Mouse (Mus musculus) limb, embryonic 11.5 days (tissue): Measurements from ENCODE around the gene Myh9. TPM values are rescaled to one million over a fixed set of nuclear protein-coding genes. Genes with fewer than 3 reads are reported as not detected.
A peak's percentile ranks its signal among the peaks of the same experiment; 100 is the strongest.

ENCODE experiments used
- ATAC-seq: fragments of 200-750 bp; cut with Nextera tagmentation; 2 replicates; pipeline ENCODE4 v1.8.0; 2017; ENCODE audit warnings: low read depth; ENCODE audit not compliant: insufficient number of reproducible peaks, low FRiP score, low TSS enrichment
- DNase-seq: peaks from one replicate; pipeline ENCODE4 v3.0.0-alpha.2; 2015; ENCODE audit warnings: low spot score
- H3K27ac ChIP-seq: fragments of 300-500 bp; sonication (generic); replicated peaks from 2 replicates; pipeline ENCODE4 v1.5.1; 2014; ENCODE audit warnings: low read depth, mild to moderate bottlenecking, low read length
- H3K27me3 ChIP-seq: fragments of 300-500 bp; sonication (generic); 2 replicates; pipeline ENCODE4 v1.6.1; 2014; ENCODE audit warnings: mild to moderate bottlenecking, low read length, mixed read lengths; ENCODE audit not compliant: control insufficient read depth, insufficient read depth
- H3K36me3 ChIP-seq: fragments of 300-500 bp; sonication (generic); 2 replicates; pipeline ENCODE4 v1.6.1; 2014; ENCODE audit warnings: mild to moderate bottlenecking, low read length, moderate library complexity, mixed read lengths; ENCODE audit not compliant: control insufficient read depth, insufficient read depth
- H3K4me1 ChIP-seq: fragments of 300-500 bp; sonication (generic); 2 replicates; pipeline ENCODE4 v1.6.1; 2014; ENCODE audit warnings: low read length, mixed read lengths; ENCODE audit not compliant: control insufficient read depth, insufficient read depth
- H3K4me2 ChIP-seq: fragments of 300-500 bp; sonication (generic); 2 replicates; pipeline ENCODE4 v1.6.1; 2014; ENCODE audit warnings: low read depth, mild to moderate bottlenecking, moderate library complexity; ENCODE audit not compliant: severe bottlenecking
- H3K4me3 ChIP-seq: fragments of 300-500 bp; sonication (generic); 2 replicates; pipeline ENCODE4 v1.5.1; 2014; ENCODE audit warnings: low read depth, low read length
- H3K9ac ChIP-seq: fragments of 300-500 bp; sonication (generic); 2 replicates; pipeline ENCODE4 v1.6.1; 2014; ENCODE audit warnings: mild to moderate bottlenecking, low read length
- H3K9me3 ChIP-seq: fragments of 300-500 bp; sonication (generic); 2 replicates; pipeline ENCODE4 v1.6.1; 2016; ENCODE audit warnings: low read length; ENCODE audit not compliant: control insufficient read depth
- WGBS: fragments of 180-500 bp; shearing (Covaris S2); extraction: QIAGEN DNeasy Blood & Tissue Kit; methylation state at CpG from one replicate; pipeline ENCODE4 v1.1.7; 2014; 5-methylcytosine and 5-hydroxymethylcytosine counted together
- polyA plus RNA-seq: library from polyadenylated mRNA; unstranded; fragments of >200 nt; fragmentation: Nextera tagmentation; extraction: Ambion mirVana; gene quantifications from 2 replicates; pipeline ENCODE4 v1.2.1, GENCODE M21; 2014

The Myh9 gene
- polyA plus RNA-seq, 1 experiment from 2014 or later: 33.2 TPM

DNA sequence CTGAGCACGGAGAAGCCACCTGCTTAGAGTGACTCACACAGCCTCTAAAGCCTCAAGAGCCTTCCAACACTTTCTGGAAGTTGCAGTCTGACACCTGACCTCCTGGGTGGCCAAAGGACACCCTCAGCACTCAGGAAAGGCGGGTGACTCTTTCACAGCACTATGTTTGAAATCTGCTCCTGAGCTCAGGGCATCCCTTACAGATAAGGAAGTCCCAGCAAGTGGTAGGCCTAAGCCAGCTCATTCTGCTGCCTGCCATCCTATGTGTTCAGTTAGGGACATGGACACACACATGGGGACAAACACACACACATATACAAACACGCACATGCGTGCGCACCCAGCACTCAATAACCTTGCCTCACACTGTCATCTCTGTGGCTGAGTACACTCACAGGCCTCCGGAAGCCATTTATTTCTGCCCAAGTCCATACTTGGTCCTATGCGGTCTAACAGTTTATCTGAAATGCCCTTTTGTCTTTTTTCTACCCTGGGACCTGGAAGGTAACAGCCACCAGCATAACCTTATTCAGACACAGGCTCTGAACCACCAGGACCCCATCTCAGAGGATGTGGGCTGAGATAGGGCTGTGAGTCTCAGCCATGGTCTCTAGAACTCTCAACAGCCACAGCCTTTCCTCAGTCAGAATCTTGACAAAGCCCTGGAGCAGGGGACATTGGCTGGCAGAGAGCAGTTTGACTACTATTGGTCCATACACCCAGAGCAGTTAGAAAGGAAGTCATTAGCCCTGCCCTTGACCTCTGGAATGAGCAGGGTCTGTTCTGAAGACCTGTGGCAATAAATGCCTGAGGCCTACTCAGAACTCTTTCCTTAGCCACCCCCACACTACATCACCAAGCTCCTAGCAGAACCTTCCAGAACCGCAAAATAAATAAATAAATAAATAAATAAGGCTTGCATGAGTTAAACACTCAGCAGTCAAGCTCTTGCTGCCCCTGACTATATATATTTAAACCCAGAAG, 42.2 kb downstream of the Myh9 start:
- no peak overlapping the region for H3K4me2 ChIP-seq
- H3K4me1 ChIP-seq: peaks cover 37% of the 10 kb centered on the region
- DNase-seq (no peak), ATAC-seq (no peak)
- H3K27ac ChIP-seq: peak overlapping the region; percentile 84
- H3K27me3 ChIP-seq: no peaks in the 10 kb centered on the region
- WGBS: 85% methylated on average over 8 of the region's 8 CpGs
- H3K4me3 ChIP-seq: no peak overlapping the region
- H3K9ac ChIP-seq: peak overlapping the region; percentile 30; the same call in 1 of the 2 replicates
- H3K36me3 ChIP-seq: peaks cover 2% of the 10 kb centered on the region; the same call in 1 of the 2 replicates
- H3K9me3 ChIP-seq: no peaks in the 10 kb centered on the region

DNA sequence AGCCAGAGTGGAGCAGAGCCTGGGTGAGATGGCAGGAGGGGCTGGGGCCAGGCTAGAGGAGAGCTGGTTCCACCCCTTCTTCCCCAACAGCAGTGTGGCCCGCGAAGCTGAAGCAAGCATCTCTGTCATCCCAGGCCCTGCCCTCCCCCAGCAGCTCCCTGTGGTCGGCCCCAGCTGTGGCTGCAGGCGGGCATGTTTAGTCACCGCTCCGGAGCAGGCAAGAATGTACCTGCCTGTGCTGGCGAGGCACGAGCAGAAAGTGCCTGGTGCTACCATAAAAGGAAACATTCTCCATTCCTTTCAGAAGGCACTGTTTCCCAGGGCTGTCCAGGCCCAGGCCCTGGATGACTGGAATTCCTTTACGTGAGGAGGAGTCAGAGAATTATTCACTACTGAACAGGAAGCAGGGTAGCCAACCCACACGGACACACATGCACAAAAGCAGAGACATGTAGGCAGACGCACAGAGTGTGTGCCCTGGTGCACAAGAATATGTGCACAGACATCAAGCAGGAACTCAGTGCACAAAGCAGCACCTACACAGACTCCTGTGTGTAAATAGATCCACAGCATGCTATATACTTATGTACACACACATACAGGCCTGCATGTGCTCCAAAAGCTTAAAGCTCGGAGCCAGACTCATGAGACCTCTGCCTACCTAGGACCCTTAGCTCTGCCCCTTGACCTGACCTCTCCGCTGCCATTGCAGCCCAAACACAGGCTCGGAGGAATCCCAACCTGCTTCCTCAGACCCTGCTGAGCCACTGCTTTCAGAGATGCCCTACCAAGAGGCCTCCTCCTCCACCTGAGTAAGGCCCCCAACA, 43.1 kb downstream of the Myh9 start:
- H3K27ac ChIP-seq: peak overlapping the region; percentile 84
- peaks cover 37% of the 10 kb centered on the region for H3K4me1 ChIP-seq
- DNase-seq (peak; percentile 78), ATAC-seq (peak; percentile 67)
- WGBS: 21% methylated on average over 14 of the region's 14 CpGs
- H3K4me2 ChIP-seq: peak overlapping the region; percentile 20; the same call in 1 of the 2 replicates
- no peaks in the 10 kb centered on the region for H3K9me3 ChIP-seq
- H3K4me3 ChIP-seq: no peak overlapping the region
- H3K27me3 ChIP-seq: no peaks in the 10 kb centered on the region
- H3K9ac ChIP-seq: peak overlapping the region; percentile 30
- H3K36me3 ChIP-seq: peaks cover 2% of the 10 kb centered on the region

DNA sequence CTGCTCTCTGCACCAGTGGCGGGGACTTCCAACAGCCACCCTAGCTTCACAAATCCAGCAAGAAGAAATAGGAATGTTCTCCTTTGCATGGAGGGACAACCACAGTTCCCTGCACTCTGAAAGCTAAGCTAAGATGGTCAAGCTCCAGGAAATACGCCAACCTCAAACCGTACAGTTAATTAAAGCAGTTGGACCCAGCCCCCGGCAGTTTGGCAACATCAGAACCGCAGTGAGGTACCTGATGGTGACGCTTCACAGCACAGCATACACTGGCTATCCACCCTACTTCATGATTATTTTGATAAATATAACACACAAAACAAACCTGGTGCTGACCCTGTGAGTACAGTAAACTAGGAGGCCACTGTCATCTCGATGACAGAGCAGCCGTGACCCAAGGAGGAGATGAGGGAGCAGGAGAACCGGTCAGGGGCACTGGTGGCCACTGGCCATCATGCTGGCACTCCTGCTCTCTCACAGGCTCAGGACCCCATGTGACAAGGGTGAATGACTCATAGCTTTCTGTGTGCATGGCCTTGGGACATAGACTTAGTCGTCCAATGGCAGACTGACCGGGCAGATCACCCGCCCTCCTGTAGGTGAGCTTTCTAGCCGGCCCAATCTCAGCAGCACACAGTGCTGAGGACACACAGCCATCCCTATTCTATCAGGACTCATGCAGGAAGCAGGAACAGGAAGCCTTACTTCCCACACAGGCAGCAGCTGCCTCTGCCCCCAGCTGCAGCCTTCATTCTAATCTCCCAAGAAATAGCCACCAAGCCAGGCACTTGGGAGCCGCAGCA, 44.2 kb downstream of the Myh9 start:
- H3K27ac ChIP-seq: peak overlapping the region; percentile 84
- H3K36me3 ChIP-seq: peaks cover 2% of the 10 kb centered on the region
- no peak overlapping the region for H3K4me2 ChIP-seq
- no peaks in the 10 kb centered on the region for H3K9me3 ChIP-seq
- ATAC-seq (no peak), DNase-seq (no peak)
- no peak overlapping the region for H3K4me3 ChIP-seq
- 84% methylated on average over 14 of the region's 14 CpGs for WGBS
- H3K9ac ChIP-seq: peak overlapping the region; percentile 9; the same call in 1 of the 2 replicates
- H3K27me3 ChIP-seq: no peaks in the 10 kb centered on the region
- H3K4me1 ChIP-seq: peaks cover 35% of the 10 kb centered on the region

DNA sequence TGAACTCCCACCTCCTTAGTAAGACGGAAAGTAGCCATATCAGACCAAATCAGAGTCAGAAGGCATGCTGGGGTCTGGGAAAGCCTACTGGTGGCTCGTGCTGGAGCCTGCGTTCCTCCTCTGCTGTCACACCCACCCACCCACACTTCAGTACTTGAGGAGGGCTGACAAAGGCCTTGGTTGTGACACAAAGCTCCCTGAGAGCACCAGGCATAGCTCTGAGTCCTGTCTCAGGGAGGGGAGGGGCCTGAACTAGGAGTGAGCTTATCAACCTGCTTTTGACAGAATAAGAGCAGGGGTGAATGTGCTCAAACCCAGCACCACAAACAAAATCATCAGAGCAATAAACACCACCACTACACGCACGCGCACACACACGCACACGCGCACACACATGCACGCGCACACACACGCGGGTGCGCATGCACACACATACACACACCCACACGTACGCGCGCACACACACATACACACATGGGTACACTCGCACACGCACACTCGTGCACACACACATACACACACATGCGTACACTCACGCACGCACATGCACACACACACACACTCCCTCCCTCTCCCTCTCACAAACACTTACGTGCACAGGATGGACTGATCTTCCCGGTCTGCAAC, 45.5 kb downstream of the Myh9 start:
- Histone ChIP-seq H3K4me3 (no peak overlapping the region), H3K27ac (no peak overlapping the region), H3K9ac (no peak overlapping the region), H3K4me2 (no peak overlapping the region), H3K27me3 (no peaks in the 10 kb centered on the region), H3K36me3 (peaks cover 2% of the 10 kb centered on the region), H3K9me3 (no peaks in the 10 kb centered on the region), H3K4me1 (peaks cover 35% of the 10 kb centered on the region)
- DNase-seq (no peak), ATAC-seq (no peak)
- 96% methylated on average over 26 of the region's 26 CpGs for whole genome bisulfite sequencing

DNA sequence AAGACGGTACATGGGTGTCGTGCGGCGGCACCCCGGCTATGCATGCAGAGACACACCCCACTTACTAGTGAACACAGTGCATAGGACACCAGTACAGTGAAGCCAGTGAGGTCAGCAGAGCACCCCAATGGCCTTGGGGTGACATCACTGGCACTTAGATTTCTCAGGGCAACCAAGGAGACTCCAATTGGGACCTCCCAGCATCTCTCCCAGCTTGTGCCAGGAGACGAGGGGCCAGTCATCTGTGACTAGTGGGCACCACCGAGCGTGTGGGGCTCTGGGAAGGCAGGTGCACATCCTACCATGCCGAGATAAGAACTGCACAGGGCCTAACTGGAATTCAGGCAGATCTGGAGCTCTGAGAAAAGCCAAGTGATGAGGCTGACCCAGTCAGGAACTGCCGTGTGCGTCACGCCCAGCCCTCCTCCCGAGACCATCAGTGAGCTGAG, 47.0 kb downstream of the Myh9 start:
- H3K9me3 ChIP-seq: no peaks in the 10 kb centered on the region
- no peak for DNase-seq
- no peak overlapping the region for H3K4me3 ChIP-seq
- H3K27me3 ChIP-seq: no peaks in the 10 kb centered on the region
- WGBS: 94% methylated on average over 13 of the region's 13 CpGs
- peaks cover 13% of the 10 kb centered on the region for H3K36me3 ChIP-seq
- peaks cover 23% of the 10 kb centered on the region for H3K4me1 ChIP-seq
- H3K4me2 ChIP-seq: no peak overlapping the region
- H3K27ac ChIP-seq: no peak overlapping the region
- ATAC-seq: no peak
- no peak overlapping the region for H3K9ac ChIP-seq

DNA sequence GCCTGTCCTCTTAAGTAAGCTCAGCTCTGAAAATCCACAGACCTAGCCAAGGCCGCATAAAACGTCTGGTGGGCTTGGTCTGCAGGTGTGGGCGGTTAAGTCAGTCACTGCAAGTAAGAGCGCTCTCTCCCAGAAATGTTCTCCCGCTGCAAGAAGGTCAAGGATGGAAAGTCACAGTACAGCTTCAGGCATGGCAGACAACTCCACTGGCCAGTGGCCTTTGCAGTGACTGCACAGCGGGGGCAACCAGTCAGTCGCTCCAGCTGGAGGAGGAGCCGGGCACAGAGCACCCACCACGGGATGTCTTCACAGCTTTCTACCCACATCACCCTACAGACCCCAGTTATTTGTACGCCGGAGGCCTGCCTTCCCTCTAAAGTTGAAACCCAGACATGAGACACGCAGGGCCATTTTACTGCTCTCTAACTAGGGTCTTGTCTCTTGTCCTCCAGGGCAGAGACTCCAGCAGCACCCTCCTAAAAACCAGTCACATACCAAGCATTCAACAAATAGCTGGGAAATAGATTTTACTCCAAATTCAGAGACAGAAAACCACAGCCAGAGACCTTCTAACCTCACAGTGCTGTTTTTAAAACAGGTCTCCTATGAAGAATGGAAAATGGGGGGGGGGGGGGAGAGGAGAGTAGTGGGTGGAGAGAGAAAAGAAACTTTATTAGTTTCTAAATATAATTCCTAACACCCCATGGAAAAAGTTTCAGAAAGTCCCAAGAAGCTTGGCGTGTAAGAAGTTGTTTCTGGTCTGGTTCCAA, 47.7 kb downstream of the Myh9 start:
- DNase-seq: no peak
- no peak overlapping the region for H3K4me3 ChIP-seq
- WGBS: 90% methylated on average over 13 of the region's 13 CpGs
- H3K9ac ChIP-seq: 0 out of 2 replicates have a peak overlapping the region, but pooled peaks have one; percentile 4
- H3K4me2 ChIP-seq: no peak overlapping the region
- peaks cover 16% of the 10 kb centered on the region for H3K36me3 ChIP-seq
- ATAC-seq: no peak
- no peak overlapping the region for H3K27ac ChIP-seq
- H3K27me3 ChIP-seq: no peaks in the 10 kb centered on the region
- H3K9me3 ChIP-seq: no peaks in the 10 kb centered on the region
- H3K4me1 ChIP-seq: peaks cover 17% of the 10 kb centered on the region

DNA sequence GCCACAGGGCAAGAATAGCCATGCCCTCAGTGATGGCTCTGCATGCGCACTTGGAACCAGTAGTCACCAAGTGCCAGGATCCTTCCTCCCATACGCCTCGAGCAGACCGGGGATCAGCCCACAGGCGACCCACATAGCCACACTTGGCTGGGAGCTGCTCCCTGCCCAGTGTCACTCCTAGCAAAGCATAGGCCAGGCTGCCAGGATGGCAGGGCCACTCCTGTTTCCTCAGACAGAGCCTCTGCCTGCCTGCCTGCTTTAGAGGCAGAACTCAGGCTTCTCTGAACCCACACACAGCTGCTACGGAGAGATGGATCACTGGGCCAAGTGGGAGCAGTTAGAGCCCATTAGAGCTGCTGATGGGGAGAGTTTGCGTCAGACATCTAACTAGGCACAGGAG, 48.4 kb downstream of the Myh9 start:
- peaks cover 9% of the 10 kb centered on the region for H3K4me1 ChIP-seq
- H3K4me3 ChIP-seq: no peak overlapping the region
- no peak overlapping the region for H3K4me2 ChIP-seq
- H3K27ac ChIP-seq: no peak overlapping the region
- H3K9me3 ChIP-seq: no peaks in the 10 kb centered on the region
- H3K9ac ChIP-seq: no peak overlapping the region
- H3K27me3 ChIP-seq: no peaks in the 10 kb centered on the region
- DNase-seq (no peak), ATAC-seq (no peak)
- peaks cover 18% of the 10 kb centered on the region for H3K36me3 ChIP-seq
- 85% methylated on average over 7 of the region's 7 CpGs for WGBS
